Mouse (Mus musculus) lung, adult 2 months (tissue): ENCODE measurements around the gene Smim12.

Experiments
- CTCF ChIP-seq: fragments of 200-500 bp; IDR thresholded peaks from 2 replicates; pipeline ENCODE4 v1.5.1; 2011; ENCODE audit warnings: mild to moderate bottlenecking, low read length, control low read depth; ENCODE audit not compliant: insufficient read depth
- POLR2A ChIP-seq: fragments of 200-500 bp; IDR thresholded peaks from 2 replicates; pipeline ENCODE4 v1.6.1; 2011; ENCODE audit warnings: low read depth, mild to moderate bottlenecking, control low read depth, low read length, borderline replicate concordance; ENCODE audit errors: extremely low read depth

GRCm38 (mm10) chr4:127223291-127223690 lies 20.3 kb upstream of the Smim12 start:
- TF ChIP-seq POLR2A (no peak), CTCF (no peak)
